Mouse (Mus musculus) mouse embryonic stem cell (cell line): ENCODE measurements around the gene Lpcat4.
"Not testable (repeated sequence)": the region's sequence is repeated elsewhere in the genome, so short reads cannot be mapped to it uniquely, and the experiment has no call there.

Experiments
- in situ Hi-C, 2 experiments: fragments of 300-500 bp; cut with MboI; formaldehyde crosslinking; loops; 1 replicate in 1 of 2; 3 replicates in 1 of 2; pipeline ENCODE4 v1.14.3; 2019 to 2020; ENCODE audit warnings: low sequenced_read_pairs in 2 of 2, low pct_unique_long_range_greater_than_20kb in 1 of 2, mixed read lengths in 1 of 2; ENCODE audit not compliant: unreplicated experiment in 1 of 2

Lpcat4 gene

GRCm38 (mm10) chr2:112285031-112285390, 45.7 kb downstream of the Lpcat4 start:
- in situ Hi-C loops, result no loop called here

GRCm38 (mm10) chr2:112286062-112286461, 46.8 kb downstream of the Lpcat4 start:
- in situ Hi-C loops, result not testable (repeated sequence)

GRCm38 (mm10) chr2:112287059-112287458, 47.8 kb downstream of the Lpcat4 start:
- in situ Hi-C loops, result no loop called here

- in situ Hi-C loops, result no loop called here
These were observed 50.2 kb downstream of the Lpcat4 start for GRCm38 (mm10) chr2:112289507-112289906.

- in situ Hi-C loops, result no loop called here
These were observed 53.6 kb downstream of the Lpcat4 start for GRCm38 (mm10) chr2:112292823-112293222.

GRCm38 (mm10) chr2:112296211-112296610, 56.9 kb downstream of the Lpcat4 start:
- in situ Hi-C loops, result no loop called here
